Mouse (Mus musculus) liver, embryonic 14.5 days (tissue): Measurements from ENCODE around the gene Zfp512b.

Experiments used
- CTCF ChIP-seq: IDR thresholded peaks from 2 replicates; pipeline ENCODE4 v1.5.1; 2016; ENCODE audit warnings: antibody characterized with exemption, low read depth, control low read depth
- EP300 ChIP-seq: IDR thresholded peaks from 2 replicates; pipeline ENCODE4 v1.6.1; 2016; ENCODE audit warnings: antibody characterized with exemption, low read depth

DNA sequence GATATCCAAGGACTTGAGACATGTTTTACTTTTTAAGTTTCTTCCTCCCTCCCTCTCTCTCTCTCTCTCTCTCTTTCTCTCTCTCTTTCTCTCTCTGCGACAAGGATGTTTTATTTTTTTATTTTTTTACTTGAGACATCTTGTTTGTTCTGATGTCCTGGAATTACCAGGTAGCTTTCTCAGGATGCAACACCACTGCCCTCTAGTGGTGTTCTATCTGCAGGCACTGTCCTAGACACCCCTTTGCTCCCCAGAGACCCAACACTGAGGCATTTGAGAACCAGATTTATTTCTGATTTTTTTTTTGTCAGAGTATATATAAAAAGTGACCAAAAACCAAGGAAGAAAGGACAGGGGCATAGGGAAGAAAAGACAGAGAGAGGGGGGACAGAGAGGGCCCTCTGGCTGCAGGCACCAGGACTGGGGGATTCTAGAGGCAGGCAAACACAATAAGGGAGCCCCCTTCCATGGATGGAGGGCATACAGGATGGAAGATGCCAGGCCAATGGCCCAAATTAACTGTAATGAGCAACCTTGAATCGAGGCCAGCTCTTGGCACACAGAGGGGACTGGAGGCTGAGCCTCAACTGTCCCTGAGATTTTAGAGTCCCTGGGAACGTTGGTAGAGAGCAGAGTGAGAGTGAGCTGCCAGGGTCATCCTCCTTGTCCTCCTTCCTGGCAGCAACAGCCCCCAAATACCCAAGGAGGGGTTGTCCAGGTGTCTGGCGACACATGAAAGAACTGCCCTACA is 2.5 kb upstream of the Zfp512b start:
- TF ChIP-seq CTCF: peak; percentile 70
- TF ChIP-seq EP300: no peak
